Mouse (Mus musculus) MEL (cell line): ENCODE results near the gene Srp72. TPM values are rescaled to one million over a fixed set of nuclear protein-coding genes. Genes with fewer than 3 reads are reported as not detected.

Experiments
- DNase-seq: peaks from one replicate; pipeline ENCODE4 v3.0.0; 2011; ENCODE audit warnings: low read depth, low spot score
- H3K27ac ChIP-seq: 2 replicates; pipeline ENCODE4 v1.5.1; 2012; ENCODE audit warnings: low read depth, mild to moderate bottlenecking, control low read depth, low read length, moderate library complexity; ENCODE audit not compliant: control insufficient read depth
- H3K27me3 ChIP-seq, 2 experiments: fragments of 150-350 bp in 1 of 2; sonication (generic) in 1 of 2; 2 replicates each; pipeline ENCODE4 v1.6.1; 2012; ENCODE audit warnings: low read length in 2 of 2, mild to moderate bottlenecking in 2 of 2, improper control_type of control experiment in 1 of 2, moderate library complexity in 1 of 2; ENCODE audit not compliant: insufficient read depth in 2 of 2, control insufficient read depth in 1 of 2
- H3K36me3 ChIP-seq, 2 experiments: 2 replicates each; pipeline ENCODE4 v1.6.1; 2012 to 2014; ENCODE audit warnings: low read length in 2 of 2, improper control_type of control experiment in 1 of 2, inconsistent platforms in 1 of 2, mild to moderate bottlenecking in 1 of 2; ENCODE audit not compliant: insufficient read depth in 2 of 2, control insufficient read depth in 1 of 2
- H3K4me1 ChIP-seq, 2 experiments: fragments of 150-350 bp in 1 of 2; sonication (generic) in 1 of 2; 2 replicates each; pipeline ENCODE4 v1.6.1; 2012; ENCODE audit warnings: low read length in 2 of 2, improper control_type of control experiment in 1 of 2, mild to moderate bottlenecking in 1 of 2; ENCODE audit not compliant: insufficient read depth in 2 of 2, control insufficient read depth in 1 of 2
- H3K4me3 ChIP-seq, 2 experiments: fragments of 150-350 bp in 1 of 2; sonication (generic) in 1 of 2; 2 replicates each; pipeline ENCODE4 v1.5.1; 2012; ENCODE audit warnings: low read depth in 2 of 2, low read length in 2 of 2, mild to moderate bottlenecking in 2 of 2, moderate library complexity in 2 of 2, control low read depth in 1 of 2, improper control_type of control experiment in 1 of 2; ENCODE audit not compliant: control insufficient read depth in 1 of 2, insufficient read depth in 1 of 2
- H3K79me2 ChIP-seq: 2 replicates; pipeline ENCODE4 v1.6.1; 2012; ENCODE audit warnings: mild to moderate bottlenecking, low read length, moderate library complexity; ENCODE audit not compliant: control insufficient read depth, poor library complexity, insufficient read depth
- H3K9ac ChIP-seq: 2 replicates; pipeline ENCODE4 v1.6.1; 2012; ENCODE audit warnings: low read depth, mild to moderate bottlenecking, control low read depth, low read length, moderate library complexity; ENCODE audit not compliant: control insufficient read depth, poor library complexity, severe bottlenecking
- H3K9me3 ChIP-seq: fragments of 150-350 bp; sonication (generic); replicated peaks from 2 replicates; pipeline ENCODE4 v1.6.1; 2012; ENCODE audit warnings: mild to moderate bottlenecking, low read length, improper control_type of control experiment, moderate library complexity; ENCODE audit not compliant: insufficient read depth
- BHLHE40 ChIP-seq: IDR thresholded peaks from 2 replicates; pipeline ENCODE4 v1.6.1; 2012; ENCODE audit warnings: low read depth, mild to moderate bottlenecking, inconsistent platforms, low read length, improper control_type of control experiment, borderline replicate concordance
- CHD1 ChIP-seq: IDR thresholded peaks from 2 replicates; pipeline ENCODE4 v1.6.1; 2012; ENCODE audit warnings: low read depth, mild to moderate bottlenecking, inconsistent platforms, low read length, improper control_type of control experiment
- CHD2 ChIP-seq: IDR thresholded peaks from 2 replicates; pipeline ENCODE4 v1.6.1; 2011; ENCODE audit warnings: low read length, improper control_type of control experiment
- CTCF ChIP-seq, 3 experiments: IDR thresholded peaks in 2 of 3; conservative IDR thresholded peaks in 1 of 3; 2 replicates each; pipeline ENCODE4 v1.5.1; 2011 to 2012; ENCODE audit warnings: low read length in 3 of 3, low read depth in 2 of 3, mild to moderate bottlenecking in 2 of 3, improper control_type of control experiment in 1 of 3, inconsistent platforms in 1 of 3, mixed read lengths in 1 of 3, moderate library complexity in 1 of 3; ENCODE audit not compliant: control insufficient read depth in 1 of 3, insufficient read depth in 1 of 3, poor library complexity in 1 of 3, severe bottlenecking in 1 of 3
- E2F4 ChIP-seq: IDR thresholded peaks from 2 replicates; pipeline ENCODE4 v1.6.1; 2011; ENCODE audit warnings: low read depth, low read length, improper control_type of control experiment, borderline replicate concordance
- ELF1 ChIP-seq: IDR thresholded peaks from 2 replicates; pipeline ENCODE4 v1.6.1; 2014; ENCODE audit warnings: low read depth, mild to moderate bottlenecking, inconsistent platforms, low read length, improper control_type of control experiment, moderate library complexity
- EP300 ChIP-seq, 2 experiments: IDR thresholded peaks; 2 replicates each; pipeline ENCODE4 v1.6.1; 2011; ENCODE audit warnings: improper control_type of control experiment in 2 of 2, low read length in 2 of 2, low read depth in 1 of 2, mild to moderate bottlenecking in 1 of 2
- ETS1 ChIP-seq: IDR thresholded peaks from 2 replicates; pipeline ENCODE4 v1.6.1; 2012; ENCODE audit warnings: low read depth, mild to moderate bottlenecking, inconsistent platforms, low read length, improper control_type of control experiment, moderate library complexity
- GABPA ChIP-seq: IDR thresholded peaks from 2 replicates; pipeline ENCODE4 v1.6.1; 2012; ENCODE audit warnings: low read depth, mild to moderate bottlenecking, inconsistent platforms, low read length, improper control_type of control experiment, moderate library complexity
- GATA1 ChIP-seq: IDR thresholded peaks from 2 replicates; pipeline ENCODE4 v1.6.1; 2011; ENCODE audit warnings: low read depth, low read length, improper control_type of control experiment
- HCFC1 ChIP-seq: IDR thresholded peaks from 2 replicates; pipeline ENCODE4 v1.6.1; 2012; ENCODE audit warnings: low read depth, mild to moderate bottlenecking, inconsistent platforms, low read length, improper control_type of control experiment, moderate library complexity
- JUND ChIP-seq: IDR thresholded peaks from 2 replicates; pipeline ENCODE4 v1.6.1; 2011; ENCODE audit warnings: low read depth, mild to moderate bottlenecking, improper control_type of control experiment, low read length
- KAT2A ChIP-seq: conservative IDR thresholded peaks from 2 replicates; pipeline ENCODE4 v1.6.1; 2012; ENCODE audit warnings: low read depth, low read length, improper control_type of control experiment, inconsistent platforms
- MAFK ChIP-seq: IDR thresholded peaks from 2 replicates; pipeline ENCODE4 v1.6.1; 2011; ENCODE audit warnings: low read depth, mild to moderate bottlenecking, low read length, improper control_type of control experiment, borderline replicate concordance
- MAX ChIP-seq: IDR thresholded peaks from 2 replicates; pipeline ENCODE4 v1.6.1; 2011; ENCODE audit warnings: low read length, improper control_type of control experiment
- MAZ ChIP-seq: IDR thresholded peaks from 2 replicates; pipeline ENCODE4 v1.6.1; 2012; ENCODE audit warnings: low read depth, mild to moderate bottlenecking, inconsistent platforms, low read length, improper control_type of control experiment
- MXI1 ChIP-seq: IDR thresholded peaks from 2 replicates; pipeline ENCODE4 v1.6.1; 2011; ENCODE audit warnings: mild to moderate bottlenecking, low read depth, low read length, improper control_type of control experiment
- MYB ChIP-seq: IDR thresholded peaks from 2 replicates; pipeline ENCODE4 v1.6.1; 2011; ENCODE audit warnings: mild to moderate bottlenecking, low read depth, low read length, improper control_type of control experiment
- MYC ChIP-seq: IDR thresholded peaks from 2 replicates; pipeline ENCODE4 v1.6.1; 2011; ENCODE audit warnings: low read depth, mild to moderate bottlenecking, low read length, improper control_type of control experiment, moderate library complexity
- NRF1 ChIP-seq: IDR thresholded peaks from 2 replicates; pipeline ENCODE4 v1.6.1; 2014; ENCODE audit warnings: low read depth, mild to moderate bottlenecking, inconsistent platforms, low read length, improper control_type of control experiment, moderate library complexity; ENCODE audit not compliant: poor library complexity, insufficient read depth, severe bottlenecking
- POLR2A ChIP-seq, 2 experiments: IDR thresholded peaks; 2 replicates each; pipeline ENCODE4 v1.6.1; 2011 to 2012; ENCODE audit warnings: low read length in 2 of 2, mild to moderate bottlenecking in 2 of 2, control low read depth in 1 of 2, improper control_type of control experiment in 1 of 2, low read depth in 1 of 2, moderate library complexity in 1 of 2; ENCODE audit not compliant: control insufficient read depth in 1 of 2, insufficient read depth in 1 of 2, poor library complexity in 1 of 2
- POLR2AphosphoS2 ChIP-seq: IDR thresholded peaks from 2 replicates; pipeline ENCODE4 v1.6.1; 2011; ENCODE audit warnings: low read length, improper control_type of control experiment
- POLR2AphosphoS5 ChIP-seq: IDR thresholded peaks from 2 replicates; pipeline ENCODE4 v1.6.1; 2012; ENCODE audit warnings: low read depth, borderline replicate concordance, mild to moderate bottlenecking, inconsistent platforms, low read length, moderate library complexity, mixed read lengths
- RAD21 ChIP-seq: IDR thresholded peaks from 2 replicates; pipeline ENCODE4 v1.6.1; 2011; ENCODE audit warnings: mild to moderate bottlenecking, low read depth, low read length, improper control_type of control experiment
- RCOR1 ChIP-seq: IDR thresholded peaks from 2 replicates; pipeline ENCODE4 v1.6.1; 2012; ENCODE audit warnings: low read depth, mild to moderate bottlenecking, inconsistent platforms, low read length, improper control_type of control experiment
- SIN3A ChIP-seq: IDR thresholded peaks from 2 replicates; pipeline ENCODE4 v1.6.1; 2012; ENCODE audit warnings: low read length, improper control_type of control experiment, inconsistent platforms
- SMC3 ChIP-seq: IDR thresholded peaks from 2 replicates; pipeline ENCODE4 v1.6.1; 2011; ENCODE audit warnings: low read depth, low read length, improper control_type of control experiment
- TAL1 ChIP-seq: IDR thresholded peaks from 2 replicates; pipeline ENCODE4 v1.6.1; 2012; ENCODE audit warnings: mild to moderate bottlenecking, inconsistent platforms, low read length, moderate library complexity, mixed read lengths
- TBP ChIP-seq: IDR thresholded peaks from 2 replicates; pipeline ENCODE4 v1.8.0; 2011; ENCODE audit warnings: low read depth, low read length, improper control_type of control experiment
- TCF12 ChIP-seq: IDR thresholded peaks from 2 replicates; pipeline ENCODE4 v1.6.1; 2014; ENCODE audit warnings: low read depth, mild to moderate bottlenecking, inconsistent platforms, low read length, improper control_type of control experiment, moderate library complexity
- UBTF ChIP-seq: IDR thresholded peaks from 2 replicates; pipeline ENCODE4 v1.6.1; 2012; ENCODE audit warnings: low read depth, mild to moderate bottlenecking, inconsistent platforms, low read length, improper control_type of control experiment, moderate library complexity, borderline replicate concordance; ENCODE audit not compliant: insufficient read depth
- USF1 ChIP-seq: IDR thresholded peaks from 2 replicates; pipeline ENCODE4 v1.6.1; 2014; ENCODE audit warnings: low read depth, mild to moderate bottlenecking, inconsistent platforms, low read length, improper control_type of control experiment, moderate library complexity
- USF2 ChIP-seq, 2 experiments: IDR thresholded peaks; 2 replicates each; pipeline ENCODE4 v1.6.1; 2011 to 2012; ENCODE audit warnings: improper control_type of control experiment in 2 of 2, low read length in 2 of 2, borderline replicate concordance in 1 of 2, inconsistent platforms in 1 of 2, low read depth in 1 of 2, mild to moderate bottlenecking in 1 of 2; ENCODE audit not compliant: insufficient read depth in 1 of 2
- ZC3H11A ChIP-seq: IDR thresholded peaks from 2 replicates; pipeline ENCODE4 v1.6.1; 2012; ENCODE audit warnings: low read depth, mild to moderate bottlenecking, inconsistent platforms, low read length, improper control_type of control experiment
- ZKSCAN1 ChIP-seq: IDR thresholded peaks from 2 replicates; pipeline ENCODE4 v1.6.1; 2012; ENCODE audit warnings: low read depth, mild to moderate bottlenecking, inconsistent platforms, low read length, improper control_type of control experiment, moderate library complexity
- ZNF384 ChIP-seq: IDR thresholded peaks from 2 replicates; pipeline ENCODE4 v1.6.1; 2012; ENCODE audit warnings: low read depth, mild to moderate bottlenecking, inconsistent platforms, low read length, improper control_type of control experiment
- polyA plus RNA-seq, 2 experiments: library from polyadenylated mRNA; stranded (reverse) in 1 of 2; unstranded in 1 of 2; fragments of >175 nt in 1 of 2; fragments of >200 nt in 1 of 2; gene quantifications; 2 replicates each; pipeline versions ENCODE4 v1.2.1 to v1.2.4; 2012; ENCODE audit warnings: low replicate concordance in 2 of 2, low read depth in 1 of 2; ENCODE audit not compliant: insufficient read length in 2 of 2, insufficient read depth in 1 of 2, missing spikeins in 1 of 2
- total RNA-seq: library from RNA; depleted of rRNA; stranded (reverse); fragments of 300-350 nt; gene quantifications from 2 replicates; pipeline ENCODE4 v1.2.3, GENCODE M21; 2012; rRNA removed

Gene Srp72
- total RNA-seq (76.7 and 87.1 TPM in 2 replicates), polyA plus RNA-seq (100 to 1,000 TPM; 140 to 231 TPM)

GRCm38 (mm10) chr5:76974554-76975285 lies at the start of gene Srp72:
Srp72 (plus strand) TSS chr5:76974683.
- Histone ChIP-seq H3K9me3 (no peaks in the 10 kb centered on the region), H3K9ac (peak within 1 kb of the TSS; percentile 99), H3K27me3 (no peaks in the 10 kb centered on the region), H3K4me1 (peaks cover 5 to 10% of the 10 kb centered on the region in 2 experiments; a peak in 3 of 4 replicates), H3K27ac (peak within 1 kb of the TSS; percentile 86), H3K79me2 (peaks cover 26% of the 10 kb centered on the region), H3K4me3 (peak within 1 kb of the TSS; percentile 99), H3K36me3 (peaks cover 20 to 24% of the 10 kb centered on the region in 2 experiments)
- peak; percentile 94 for DNase-seq
- TF ChIP-seq BHLHE40 (no peak), POLR2AphosphoS5 (no peak), E2F4 (no peak), GATA1 (no peak), MYB (no peak), SIN3A (peak; percentile 99), CHD2 (peak; percentile 91), TBP (no peak), ETS1 (no peak), RCOR1 (no peak), KAT2A (peak; percentile 70; the same call in 1 of the 2 replicates), EP300 (IDR thresholded peaks at IDR 0.05; ENCODE audit: low read depth in 1 of 2, low read length in 2 of 2) (peak in 1 of 2 experiments; percentile 15; a peak in 1 of 4 replicates), POLR2AphosphoS2 (peak; percentile 51; the same call in 1 of the 2 replicates), USF2 (IDR thresholded peaks at IDR 0.05; ENCODE audit: borderline replicate concordance in 1 of 2, insufficient read depth in 1 of 2, low read depth in 1 of 2, low read length in 2 of 2) (no peak), TAL1 (no peak), MAX (peak; percentile 84), TCF12 (0 out of 2 replicates have a peak, but pooled peaks have one; percentile 29), SMC3 (no peak; the same call in 1 of the 2 replicates), USF1 (peak; percentile 75), ELF1 (peak; percentile 79), NRF1 (no peak), CHD1 (peak; percentile 86; the same call in 1 of the 2 replicates), UBTF (no peak), MXI1 (peak; percentile 96), JUND (no peak), GABPA (no peak), MAZ (peak; percentile 88), CTCF (IDR thresholded peaks at IDR 0.05 in 2 of 3, conservative IDR thresholded peaks at IDR 0.05 in 1 of 3; ENCODE audit: control insufficient read depth in 1 of 3, insufficient read depth in 1 of 3, low read depth in 2 of 3, low read length in 3 of 3, poor library complexity in 1 of 3, severe bottlenecking in 1 of 3) (no peak), POLR2A (IDR thresholded peaks at IDR 0.05; ENCODE audit: control insufficient read depth in 1 of 2, insufficient read depth in 1 of 2, low read depth in 1 of 2, low read length in 2 of 2, poor library complexity in 1 of 2) (peak; percentile 80 to 94; a peak in 3 of 4 replicates), ZC3H11A (no peak), RAD21 (no peak), MYC (no peak; the same call in 1 of the 2 replicates), ZNF384 (no peak), ZKSCAN1 (no peak), MAFK (no peak), HCFC1 (peak; percentile 84)
